18 mouse cellular contexts compared by ENCODE assay signal in genomic region chr9:114759886-114760285, GRCm38 (mm10).
"Had no signal": no experiment of that assay in that cellular context is flagged by ENCODE, and none has a peak within 500 bp of the region (broad histone marks: within the 10 kb centered on the region; RNA-seq: fewer than 3 reads in every experiment).

No protein-coding gene starts in this region.

- H3K4me2 ChIP-seq: limb, embryonic 15.5 days; liver, embryonic 13.5 days; lung, embryonic 15.5 days; midbrain, embryonic 13.5 days had no signal

- H3K27ac ChIP-seq: kidney, postnatal 0 days; limb, embryonic 15.5 days; liver, embryonic 13.5 days; lung, embryonic 15.5 days; macrophage; midbrain, embryonic 13.5 days; stomach, postnatal 0 days had no signal

- H3K36me3 ChIP-seq: lung, embryonic 15.5 days had no signal

- H3K4me3 ChIP-seq: limb, embryonic 15.5 days; liver, embryonic 13.5 days; lung, embryonic 15.5 days; megakaryocyte, embryonic 14.5 days; midbrain, embryonic 13.5 days had no signal

- ATAC-seq: intestine, embryonic 16.5 days; liver, postnatal 0 days; midbrain, embryonic 13.5 days had no signal

- H3K9me3 ChIP-seq: limb, embryonic 15.5 days; liver, embryonic 13.5 days; lung, embryonic 15.5 days; megakaryocyte, embryonic 14.5 days; midbrain, embryonic 13.5 days had no signal

- H3K4me1 ChIP-seq: limb, embryonic 15.5 days; lung, embryonic 15.5 days; midbrain, embryonic 13.5 days had no signal

- H3K27me3 ChIP-seq: limb, embryonic 15.5 days; liver, embryonic 13.5 days; lung, embryonic 15.5 days; megakaryocyte, embryonic 14.5 days; midbrain, embryonic 13.5 days had no signal

- DNase-seq: kidney, adult 8-10 months; kidney, postnatal 36 days; layer of hippocampus, adult 9-11 months; layer of hippocampus, postnatal 36 days; liver, embryonic 13.5 days; liver, postnatal 0 days; lung, postnatal 14 days; right cerebral cortex, postnatal 14 days; thymus, adult 18-20 months; thymus, postnatal 14 days had no signal

- H3K9ac ChIP-seq: limb, embryonic 15.5 days; liver, embryonic 13.5 days; liver, postnatal 0 days; lung, embryonic 15.5 days; midbrain, embryonic 13.5 days had no signal
